Mouse (Mus musculus): ENCODE measurements at regions not wholly inside any gene's neighbourhood (a gene's known extent, or its start where the extent isn't known, plus 50 kb on each side); places are given as distances from the start of the nearest gene placed in this dataset.

DNA sequence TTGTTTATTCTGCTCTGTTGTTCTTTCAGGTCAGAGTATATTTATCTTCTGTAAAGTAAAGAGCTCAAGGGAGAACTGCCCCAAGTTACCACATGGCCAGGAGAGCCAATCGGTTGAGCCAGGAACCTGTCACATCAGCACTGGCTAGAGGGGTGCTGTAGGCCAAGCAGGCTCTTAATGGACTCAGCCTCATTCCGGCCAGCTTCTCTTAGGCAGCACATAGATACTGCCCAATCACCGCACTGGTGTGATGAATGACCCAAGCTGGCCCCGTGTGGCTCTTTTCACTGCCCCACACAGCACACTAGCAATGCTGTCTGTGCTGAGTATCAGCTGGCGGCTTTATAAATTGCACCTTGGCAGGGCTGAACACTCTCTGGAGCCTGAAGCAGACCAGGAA is 295.8 kb upstream of the Camk1g start:
- no peak overlapping the region for H3K27ac ChIP-seq (ENCODE audit: low read depth, low read length)
- WGBS = 56% methylated on average over 5 of the region's 5 CpGs

DNA sequence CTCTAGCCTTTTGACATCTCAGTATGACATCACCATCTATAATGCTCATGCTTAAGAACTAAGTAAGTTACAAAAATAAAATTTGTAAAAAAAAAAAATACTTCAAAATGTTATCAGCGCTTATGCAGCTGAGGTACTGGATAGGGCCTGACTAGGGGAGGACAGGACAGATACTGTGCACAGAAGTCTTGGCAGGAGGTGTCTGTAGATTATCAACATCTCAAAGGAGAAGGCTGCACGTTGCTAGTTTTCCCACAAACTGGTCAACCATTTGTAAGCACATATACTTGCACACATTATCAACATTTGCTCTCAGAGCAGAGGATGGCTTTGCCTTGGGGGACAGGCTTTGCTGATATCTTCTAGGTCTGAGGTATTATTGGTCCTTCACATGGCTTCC is 294.5 kb upstream of the Camk1g start:
- H3K9me3 ChIP-seq (ENCODE audit: control insufficient read depth) = no peaks in the 10 kb centered on the region
- no peak overlapping the region for H3K4me3 ChIP-seq (ENCODE audit: low read depth, low read length)
- no peak overlapping the region for H3K9ac ChIP-seq (ENCODE audit: low read depth, low read length)
- H3K36me3 ChIP-seq (ENCODE audit: control insufficient read depth, insufficient read depth) = no peaks in the 10 kb centered on the region
- H3K4me2 ChIP-seq (replicated peaks; ENCODE audit: low read depth) = no peak overlapping the region
- no peaks in the 10 kb centered on the region for H3K27me3 ChIP-seq (replicated peaks; ENCODE audit: control insufficient read depth, insufficient read depth, low read length)
- no peak overlapping the region for H3K27ac ChIP-seq (ENCODE audit: low read depth, low read length)
- no peak for TF ChIP-seq CTCF (IDR thresholded peaks at IDR 0.05; ENCODE audit: low read depth)
- no peaks in the 10 kb centered on the region for H3K4me1 ChIP-seq (replicated peaks; ENCODE audit: control insufficient read depth, insufficient read depth, low read length)
- ATAC-seq = no peak
- 77% methylated on average over 2 of the region's 2 CpGs for WGBS

More for the DNA sequence above, 295.8 kb upstream of the Camk1g start:
- no peaks in the 10 kb centered on the region for H3K27me3 ChIP-seq (replicated peaks; ENCODE audit: control insufficient read depth, insufficient read depth, low read length)
- H3K4me3 ChIP-seq (ENCODE audit: low read depth, low read length) = no peak overlapping the region
- no peaks in the 10 kb centered on the region for H3K4me1 ChIP-seq (replicated peaks; ENCODE audit: control insufficient read depth, insufficient read depth, low read length)
- H3K4me2 ChIP-seq (replicated peaks; ENCODE audit: low read depth) = no peak overlapping the region
- no peaks in the 10 kb centered on the region for H3K9me3 ChIP-seq (ENCODE audit: control insufficient read depth)
- H3K9ac ChIP-seq (ENCODE audit: low read depth, low read length) = no peak overlapping the region
- no peak for TF ChIP-seq CTCF (IDR thresholded peaks at IDR 0.05; ENCODE audit: low read depth)
- no peak for ATAC-seq
- no peaks in the 10 kb centered on the region for H3K36me3 ChIP-seq (ENCODE audit: control insufficient read depth, insufficient read depth)

DNA sequence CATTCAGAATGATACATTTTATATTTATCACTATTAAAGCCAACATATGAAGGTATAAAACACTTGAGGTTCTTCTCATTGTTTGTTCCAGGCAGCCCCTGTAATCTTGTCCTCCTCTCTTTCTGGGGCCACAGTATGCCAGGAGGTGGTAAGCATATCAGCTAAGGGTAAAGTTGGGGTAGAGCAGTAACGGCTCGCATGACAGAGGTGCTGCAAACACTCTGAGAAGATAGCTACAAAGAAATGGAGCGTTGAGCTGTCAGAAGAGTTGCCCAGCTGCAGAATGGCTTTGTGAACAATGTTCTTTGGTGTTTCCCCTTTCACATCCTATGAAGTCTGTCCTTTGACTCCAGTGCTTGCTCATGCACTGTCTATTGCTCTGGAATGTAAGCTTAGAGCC is 293.5 kb upstream of the Camk1g start:
- no peak for ATAC-seq
- Histone ChIP-seq H3K4me2 (replicated peaks; ENCODE audit: low read depth) (no peak overlapping the region), H3K9ac (ENCODE audit: low read depth, low read length) (no peak overlapping the region), H3K4me1 (replicated peaks; ENCODE audit: control insufficient read depth, insufficient read depth, low read length) (no peaks in the 10 kb centered on the region), H3K27me3 (replicated peaks; ENCODE audit: control insufficient read depth, insufficient read depth, low read length) (no peaks in the 10 kb centered on the region), H3K9me3 (ENCODE audit: control insufficient read depth) (no peaks in the 10 kb centered on the region), H3K4me3 (ENCODE audit: low read depth, low read length) (no peak overlapping the region), H3K27ac (ENCODE audit: low read depth, low read length) (no peak overlapping the region), H3K36me3 (ENCODE audit: control insufficient read depth, insufficient read depth) (no peaks in the 10 kb centered on the region)
- 81% methylated on average over 3 of the region's 3 CpGs for WGBS
- TF ChIP-seq CTCF (IDR thresholded peaks at IDR 0.05; ENCODE audit: low read depth) = no peak

DNA sequence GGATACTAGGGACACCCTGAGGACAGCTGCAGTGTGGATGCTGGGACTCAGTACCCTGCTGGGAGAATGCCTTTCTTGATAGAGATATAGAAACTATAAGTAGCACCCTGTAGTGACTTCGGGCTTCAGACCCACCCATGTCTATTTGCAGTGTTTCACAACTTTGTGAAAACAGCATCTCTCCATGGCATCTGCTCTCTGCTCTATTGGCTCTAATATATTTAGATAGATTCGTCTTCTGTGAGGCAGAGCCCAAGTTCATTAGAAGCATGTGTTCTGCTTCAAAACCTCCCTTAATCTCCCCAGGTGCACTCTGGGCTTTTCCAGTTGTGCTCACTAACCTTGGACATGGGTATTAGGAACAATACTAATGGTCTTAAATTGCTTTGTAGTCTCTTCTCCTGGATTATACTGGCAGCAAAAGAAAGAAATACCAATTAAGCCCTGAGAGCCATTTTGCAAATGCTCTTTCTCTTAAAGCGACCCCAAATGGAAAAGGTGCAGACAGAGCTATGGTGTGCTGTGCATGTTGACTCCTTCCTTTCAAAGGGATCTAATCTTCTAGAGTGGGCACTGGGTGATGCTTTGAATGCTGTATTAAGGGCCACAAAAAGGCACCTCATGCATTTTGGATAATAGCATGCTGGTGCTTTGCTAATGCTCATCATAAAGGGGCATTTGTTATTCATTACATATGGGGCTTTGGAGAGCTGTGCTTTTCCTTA is 292.2 kb upstream of the Camk1g start:
- WGBS = 74% methylated on average over 3 of the region's 3 CpGs
- no peak for ATAC-seq
- H3K9me3 ChIP-seq (ENCODE audit: control insufficient read depth) = no peaks in the 10 kb centered on the region
- no peaks in the 10 kb centered on the region for H3K4me1 ChIP-seq (replicated peaks; ENCODE audit: control insufficient read depth, insufficient read depth, low read length)
- H3K9ac ChIP-seq (ENCODE audit: low read depth, low read length) = no peak overlapping the region
- no peak overlapping the region for H3K4me2 ChIP-seq (replicated peaks; ENCODE audit: low read depth)
- H3K27ac ChIP-seq (ENCODE audit: low read depth, low read length) = no peak overlapping the region
- TF ChIP-seq CTCF (IDR thresholded peaks at IDR 0.05; ENCODE audit: low read depth) = no peak
- H3K36me3 ChIP-seq (ENCODE audit: control insufficient read depth, insufficient read depth) = no peaks in the 10 kb centered on the region
- no peaks in the 10 kb centered on the region for H3K27me3 ChIP-seq (replicated peaks; ENCODE audit: control insufficient read depth, insufficient read depth, low read length)
- no peak overlapping the region for H3K4me3 ChIP-seq (ENCODE audit: low read depth, low read length)

DNA sequence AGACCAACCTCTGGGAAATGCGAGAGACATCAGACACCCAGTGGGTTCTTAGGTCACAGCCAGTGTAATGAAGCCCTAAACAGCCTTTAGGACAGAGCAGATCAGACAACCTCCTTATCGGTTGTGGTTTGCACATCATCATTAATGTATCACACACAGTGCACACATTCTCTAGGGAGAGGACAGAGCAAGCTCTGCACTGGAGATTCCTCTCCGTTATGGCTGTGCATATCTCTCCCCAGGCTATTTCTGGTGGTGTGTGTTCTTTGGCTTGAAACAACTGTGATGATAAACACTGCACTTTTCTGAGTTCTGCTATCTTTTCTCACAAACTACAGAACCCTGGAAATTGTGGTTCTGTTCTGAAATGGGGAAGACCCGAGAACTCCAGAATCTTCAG is 291.3 kb upstream of the Camk1g start:
- H3K4me2 ChIP-seq (replicated peaks; ENCODE audit: low read depth) = no peak overlapping the region
- H3K27ac ChIP-seq (ENCODE audit: low read depth, low read length) = no peak overlapping the region
- H3K36me3 ChIP-seq (ENCODE audit: control insufficient read depth, insufficient read depth) = no peaks in the 10 kb centered on the region
- no peaks in the 10 kb centered on the region for H3K27me3 ChIP-seq (replicated peaks; ENCODE audit: control insufficient read depth, insufficient read depth, low read length)
- no peak for TF ChIP-seq CTCF (IDR thresholded peaks at IDR 0.05; ENCODE audit: low read depth)
- WGBS = 73% methylated on average over 4 of the region's 4 CpGs
- no peaks in the 10 kb centered on the region for H3K4me1 ChIP-seq (replicated peaks; ENCODE audit: control insufficient read depth, insufficient read depth, low read length)
- H3K9ac ChIP-seq (ENCODE audit: low read depth, low read length) = no peak overlapping the region
- H3K9me3 ChIP-seq (ENCODE audit: control insufficient read depth) = no peaks in the 10 kb centered on the region
- no peak overlapping the region for H3K4me3 ChIP-seq (ENCODE audit: low read depth, low read length)
- ATAC-seq = no peak

DNA sequence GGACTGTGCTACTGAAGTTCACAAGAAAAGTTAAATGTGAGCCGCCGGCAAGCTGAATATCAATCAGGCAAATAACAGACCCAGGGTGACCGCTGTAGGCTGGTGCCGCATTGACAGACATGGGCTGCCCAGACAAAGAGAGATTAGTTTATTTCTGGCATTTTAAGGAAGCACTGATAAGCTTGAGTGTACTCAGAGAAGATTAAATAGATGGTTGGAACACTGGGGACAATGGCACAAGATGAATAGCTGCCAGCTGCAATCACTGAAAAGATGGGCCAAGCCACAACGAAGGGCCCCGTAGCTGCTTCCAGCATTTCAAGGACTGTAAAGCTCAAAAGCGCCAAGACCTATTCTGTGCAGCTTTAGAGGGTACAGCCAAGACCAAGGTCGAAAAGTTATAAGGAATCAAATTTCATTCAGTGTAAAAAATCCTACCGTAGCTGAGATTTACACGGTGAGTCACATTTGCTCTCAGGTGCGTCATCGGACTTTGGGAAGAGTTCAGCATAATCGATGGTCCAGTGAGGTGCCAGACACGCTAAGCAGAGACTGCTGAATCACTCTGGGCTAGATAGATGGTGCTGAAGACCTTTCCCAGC is 285.1 kb upstream of the Camk1g start:
- H3K9me3 ChIP-seq (ENCODE audit: control insufficient read depth) = no peaks in the 10 kb centered on the region
- no peak overlapping the region for H3K27ac ChIP-seq (ENCODE audit: low read depth, low read length)
- H3K4me3 ChIP-seq (ENCODE audit: low read depth, low read length) = no peak overlapping the region
- ATAC-seq = no peak
- no peaks in the 10 kb centered on the region for H3K27me3 ChIP-seq (replicated peaks; ENCODE audit: control insufficient read depth, insufficient read depth, low read length)
- no peaks in the 10 kb centered on the region for H3K36me3 ChIP-seq (ENCODE audit: control insufficient read depth, insufficient read depth)
- no peak overlapping the region for H3K9ac ChIP-seq (ENCODE audit: low read depth, low read length)
- no peak overlapping the region for H3K4me2 ChIP-seq (replicated peaks; ENCODE audit: low read depth)
- no peaks in the 10 kb centered on the region for H3K4me1 ChIP-seq (replicated peaks; ENCODE audit: control insufficient read depth, insufficient read depth, low read length)
- WGBS = 62% methylated on average over 14 of the region's 14 CpGs
- no peak for TF ChIP-seq CTCF (IDR thresholded peaks at IDR 0.05; ENCODE audit: low read depth)

All from intestine, postnatal 0 days (tissue).